Mouse (Mus musculus) small intestine, adult 2 months (tissue): Measurements from ENCODE around the gene Gm13288.
"Not testable (repeated sequence)": the region's sequence is repeated elsewhere in the genome, so short reads cannot be mapped to it uniquely, and the experiment has no call there.

Source experiments
- CTCF ChIP-seq: fragments of 200-500 bp; IDR thresholded peaks from 2 replicates; pipeline ENCODE4 v1.5.1; 2012; ENCODE audit warnings: low read depth, mild to moderate bottlenecking, control low read depth, inconsistent platforms, low read length, moderate library complexity, mixed read lengths; ENCODE audit not compliant: insufficient replicate concordance, insufficient read length; ENCODE audit errors: extremely low read depth
- POLR2A ChIP-seq: fragments of 200-500 bp; IDR thresholded peaks from 2 replicates; pipeline ENCODE4 v1.6.1; 2012; ENCODE audit warnings: low read depth, mild to moderate bottlenecking, control low read depth, inconsistent platforms, low read length, moderate library complexity

DNA sequence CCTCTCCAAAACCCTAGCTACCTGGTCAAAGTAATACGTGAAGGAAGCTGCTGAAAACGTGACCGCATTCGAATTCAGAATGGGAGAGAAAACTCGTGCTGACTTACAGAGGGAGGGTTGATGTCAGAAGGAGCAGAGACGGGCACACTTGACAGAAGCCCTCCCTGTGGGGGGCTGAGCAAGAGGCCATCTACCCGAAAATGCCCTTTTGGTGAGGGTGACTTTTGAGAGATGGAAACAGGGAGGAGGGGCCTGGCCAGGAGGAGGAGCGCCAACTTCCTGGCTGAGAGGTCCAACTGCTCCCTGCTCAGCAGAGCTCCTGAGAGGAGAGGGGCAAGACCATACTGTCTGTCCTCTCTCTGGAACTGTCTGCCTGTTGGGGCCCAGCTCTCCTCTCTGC is at the start of gene Gm13288:
- not testable (repeated sequence) for TF ChIP-seq CTCF, POLR2A
